Mouse (Mus musculus) neutrophil, adult 65 days (primary cell): Measurements from ENCODE around the gene Txnrd2. TPM values are rescaled to one million over a fixed set of nuclear protein-coding genes. Genes with fewer than 3 reads are reported as not detected.

Experiments used
- total RNA-seq: library from RNA; stranded (reverse); gene quantifications from 2 replicates; pipeline ENCODE4 v1.2.4, GENCODE M21; 2023

Txnrd2 gene
- total RNA-seq = 5.1 and 7.1 TPM in 2 replicates

DNA sequence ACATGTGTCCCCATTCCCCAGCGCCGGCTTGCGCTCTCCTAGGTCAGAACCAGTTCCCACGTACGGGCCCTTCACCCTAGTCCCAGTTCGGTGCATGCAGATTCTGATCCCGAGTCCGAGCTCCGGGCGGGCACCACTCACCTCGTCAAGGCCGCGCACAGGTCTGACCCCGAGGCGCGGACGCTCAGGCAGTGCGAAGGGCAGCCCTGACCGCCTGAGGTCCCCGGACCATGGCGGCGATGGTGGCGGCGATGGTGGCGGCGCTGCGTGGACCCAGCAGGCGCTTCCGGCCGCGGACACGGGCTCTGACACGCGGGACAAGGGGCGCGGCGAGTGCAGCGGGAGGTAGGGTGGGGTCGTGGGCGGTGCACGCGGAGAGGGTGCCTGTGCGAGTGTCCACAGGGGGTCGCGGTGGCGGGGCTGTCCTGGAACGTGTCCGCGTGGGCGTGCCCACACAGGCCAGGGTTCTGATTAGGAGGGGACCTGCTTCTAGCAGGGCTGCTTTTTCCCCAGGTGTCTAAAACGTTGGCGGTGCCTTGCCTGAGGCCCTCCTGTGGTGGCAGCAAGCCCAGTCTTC is at the start of gene Txnrd2:
Gene Txnrd2 (plus strand): TSS at position 170 of the 577 bp plus-strand sequence.

DNA sequence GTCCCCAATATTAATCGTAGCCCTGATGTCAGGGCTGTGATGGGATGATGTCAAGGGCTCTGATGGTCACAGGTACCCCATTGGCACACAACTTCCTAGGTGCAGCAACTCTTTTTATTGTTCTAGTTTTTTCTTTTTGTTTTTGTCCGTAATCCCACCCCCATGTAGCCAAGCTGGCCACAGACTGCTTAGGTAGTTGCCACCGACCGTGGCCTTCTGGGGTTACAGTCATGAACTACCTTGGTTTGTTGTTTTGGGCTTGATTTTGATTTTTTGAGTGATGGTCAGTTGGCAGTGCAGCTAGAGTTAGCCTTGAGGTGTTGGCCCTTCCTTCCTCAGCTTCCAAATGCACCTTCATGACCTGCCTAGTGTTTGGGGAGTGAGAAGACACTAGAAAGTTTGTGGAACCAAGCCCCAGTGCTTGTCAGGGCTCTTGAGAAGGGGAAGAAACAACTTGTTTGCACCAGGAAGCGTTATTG is 657 bp downstream of the Txnrd2 start, which contains the start of gene Comt:
Gene Comt (minus strand): TSS at position 51 of the 479 bp plus-strand sequence.

DNA sequence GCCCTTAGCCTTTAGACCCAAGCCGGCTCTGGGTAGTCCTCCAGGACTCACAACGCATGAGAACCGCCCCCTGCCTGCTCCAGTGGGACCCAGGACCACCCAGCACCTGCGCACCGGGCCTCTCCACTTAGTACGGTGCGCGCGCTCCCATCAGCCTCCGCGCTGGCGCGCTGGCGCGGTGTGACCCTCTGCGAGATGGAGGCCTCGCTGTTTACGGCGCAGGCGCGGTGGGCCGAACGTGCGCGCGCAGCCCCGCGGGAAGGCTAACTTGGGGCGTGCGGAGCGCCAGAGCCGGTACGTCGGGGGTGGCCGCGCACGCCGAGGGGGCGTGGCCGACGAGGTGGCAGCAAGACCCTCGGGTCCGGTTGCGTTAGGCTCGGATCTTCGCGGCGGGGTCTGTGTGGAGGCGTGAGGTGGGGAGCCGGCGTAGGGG is 72.4 kb downstream of the Txnrd2 start, which contains the start of the genes Gnb1l and Rtl10:
Gene Gnb1l (plus strand): TSS at position 156 of the 433 bp plus-strand sequence.
Gene Rtl10 (plus strand): TSS at position 344 of the 433 bp plus-strand sequence.

Other genes starting within 250 kb of the Txnrd2 start
- not detected in 2 replicates for gene Ccdc188, start 208.5 kb upstream of the Txnrd2 start, total RNA-seq
- gene Zdhhc8, start 191.2 kb upstream of the Txnrd2 start, total RNA-seq = 2.0 and 2.8 TPM in 2 replicates
- gene Trmt2a, start 177.7 kb upstream of the Txnrd2 start, total RNA-seq = 34.0 and 45.7 TPM in 2 replicates
- gene Ranbp1, start 177.7 kb upstream of the Txnrd2 start, total RNA-seq = 50.5 and 61.9 TPM in 2 replicates
- not detected in 2 replicates for gene Gm49776, start 168.1 kb upstream of the Txnrd2 start, total RNA-seq
- 10.3 and 15.3 TPM in 2 replicates for gene Dgcr8, start 137.1 kb upstream of the Txnrd2 start, total RNA-seq
- 20.1 and 25.5 TPM in 2 replicates for gene Tango2, start 78.3 kb upstream of the Txnrd2 start, total RNA-seq
- gene Arvcf, start 78.2 kb upstream of the Txnrd2 start, total RNA-seq = 1.8 and 4.4 TPM in 2 replicates
- gene Comt, start 468 bp downstream of the Txnrd2 start, total RNA-seq = 16.9 and 19.2 TPM in 2 replicates
- 1.6 and 2.6 TPM in 2 replicates for gene Gnb1l, start 72.3 kb downstream of the Txnrd2 start, total RNA-seq
- gene Rtl10, start 72.5 kb downstream of the Txnrd2 start, total RNA-seq = 1.5 and 2.4 TPM in 2 replicates
- gene Tbx1, start 164.3 kb downstream of the Txnrd2 start, total RNA-seq = not detected in 2 replicates
- gene Gp1bb, start 196.0 kb downstream of the Txnrd2 start, total RNA-seq = 0.43 and 2.1 TPM in 2 replicates
- gene Gm49601, start 200.0 kb downstream of the Txnrd2 start, total RNA-seq = 50.3 and 69.2 TPM in 2 replicates
- 231 and 263 TPM in 2 replicates for gene Sept5, start 203.6 kb downstream of the Txnrd2 start, total RNA-seq